Mouse (Mus musculus) layer of hippocampus, adult 9-10 months (tissue): ENCODE data around the gene Olfr346.

Experiments
- DNase-seq: peaks from one replicate; pipeline ENCODE4 v3.0.0; 2022; ENCODE audit warnings: low spot score

Olfr346 gene

GRCm38 (mm10) chr2:36685488-36685887, at the start of gene Olfr346:
Gene Olfr346 (plus strand): TSS chr2:36685788.
- no peak for DNase-seq

GRCm38 (mm10) chr2:36639741-36640140, 45.8 kb upstream of the Olfr346 start, which contains the start of gene Olfr345:
Gene Olfr345 (plus strand): TSS chr2:36640041.
- no peak for DNase-seq

DNA sequence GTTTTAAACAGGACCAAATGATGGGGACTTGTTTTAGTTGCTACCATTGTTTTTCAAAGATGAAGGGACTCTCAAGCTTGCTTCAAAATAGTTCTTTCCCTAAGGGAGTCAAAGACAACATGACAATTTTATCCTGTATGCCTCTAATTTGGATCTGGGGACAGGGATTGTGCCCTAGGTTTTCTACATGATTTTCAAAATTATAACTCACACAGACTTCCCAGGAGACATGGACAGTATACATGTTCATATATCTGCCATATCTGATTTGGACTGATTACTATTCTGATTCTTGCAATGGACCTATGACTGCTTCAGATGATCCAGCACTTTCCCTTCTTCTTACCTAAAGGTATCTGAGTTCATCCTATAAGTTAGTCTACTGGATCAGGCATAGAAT, 46.0 kb downstream of the Olfr346 start, which contains the start of gene Olfr347:
Gene Olfr347, plus strand, starts transcription at position 301 of the 400 bp plus-strand sequence.
- DNase-seq = no peak

- no peak for DNase-seq
These were observed 50.6 kb downstream of the Olfr346 start for GRCm38 (mm10) chr2:36736226-36736625.
